Mouse (Mus musculus): ENCODE measurements around the gene Klhl20.

GRCm38 (mm10) chr1:161057164-161057563 is 74.1 kb downstream of the Klhl20 start:
- TF ChIP-seq CTCF (IDR thresholded peaks at IDR 0.05; ENCODE audit: low read depth, low read length) (no peak), EP300 (IDR thresholded peaks at IDR 0.05; ENCODE audit: insufficient read depth, low read depth, low read length) (no peak)

All from ES-Bruce4 (cell line).